In genomic region chr6:37254144-37254543, GRCm38 (mm10) we compare ENCODE assay signal across 9 mouse cellular contexts. TPM values are rescaled to one million over a fixed set of nuclear protein-coding genes. Genes with fewer than 3 reads are reported as not detected.
A peak's percentile ranks its signal among the peaks of the same experiment; 100 is the strongest.
DNase-seq lines count a peak whose midpoint lies in the region; ATAC-seq lines count a peak whose summit lies in the region.
"Had no signal": no experiment of that assay in that cellular context is flagged by ENCODE, and none has a peak within 500 bp of the region (broad histone marks: within the 10 kb centered on the region; RNA-seq: fewer than 3 reads in every experiment).

No protein-coding gene starts in this region.

- no peak for ATAC-seq in granulocyte monocyte progenitor cell, adult 5-6 weeks (replicated peaks; ENCODE audit: poor library complexity, severe bottlenecking)

- DNase-seq in left cerebral cortex, postnatal 4 days: peak; percentile 25
- DNase-seq in left cerebral cortex, postnatal 25 days (ENCODE audit: low spot score in 2 of 2): no peak
- DNase-seq in embryo, embryonic 9.5 days (ENCODE audit: extremely low spot score): peak; percentile 55
- peak; percentile 63 for DNase-seq in kidney, adult 11 months
- DNase-seq in mesoderm, embryonic 11.5 days (ENCODE audit: low read depth, low spot score): peak; percentile 79
- DNase-seq in spleen, adult 18-20 months: no peak
- no peak for DNase-seq in layer of hippocampus, postnatal 36 days
- DNase-seq: cerebellum, adult 11 months had no signal

- intact Hi-C loops in left cerebral cortex, postnatal 4 days (cut with DNase I): no loop called here
- intact Hi-C loops in left cerebral cortex, postnatal 25 days (cut with DNase I): no loop called here

RNA-seq across cellular contexts. Expression of gene Dgki, which starts 45.8 kb away (rescaled TPM):
- 10 to 100 TPM; 49.4 to 53.8 TPM for total RNA-seq in left cerebral cortex, postnatal 4 days (2021)
- 10 to 100 TPM; 68.5 to 82.6 TPM for total RNA-seq in left cerebral cortex, postnatal 25 days (2021)
- total RNA-seq in granulocyte monocyte progenitor cell, adult 5-6 weeks (2014; fragmentation: Nextera tagmentation): not detected in 2 replicates
- total RNA-seq in granulocyte monocyte progenitor cell, adult 5-6 weeks (2017): not detected in 2 replicates
- 10 to 100 TPM; 82.6 to 87.2 TPM for total RNA-seq in layer of hippocampus, postnatal 36 days (2021)

Comparison
In these comparisons a context has a peak if more than half of its experiments do, and no peak if none do; other contexts are left out.
1. DNase-seq: peak in left cerebral cortex, postnatal 4 days (single experiment), embryo, embryonic 9.5 days (single experiment), kidney, adult 11 months (single experiment) and mesoderm, embryonic 11.5 days (single experiment); none in left cerebral cortex, postnatal 25 days (0 of 2), spleen, adult 18-20 months (0 of 2) and layer of hippocampus, postnatal 36 days (0 of 2).
2. RNA of gene Dgki, which starts 45.8 kb away (total RNA-seq): 82.6 to 87.2 TPM in layer of hippocampus, postnatal 36 days, 68.5 to 82.6 TPM in left cerebral cortex, postnatal 25 days and 49.4 to 53.8 TPM in left cerebral cortex, postnatal 4 days; not detected in granulocyte monocyte progenitor cell, adult 5-6 weeks; every median in the first group is over 10 times any median in the second.